Mouse (Mus musculus) v-Abl transformed pro-B cells (cell line): ENCODE data around the gene Col2a1.

ENCODE experiments used
- in situ Hi-C, 2 experiments: fragments of 400-800 bp; cut with MboI; formaldehyde crosslinking; loops; one replicate each; pipeline ENCODE4 v1.15.1; 2025; ENCODE audit not compliant: unreplicated experiment in 2 of 2

Gene Col2a1

GRCm38 (mm10) chr15:97941306-97941705 is 63.2 kb downstream of the Col2a1 start:
- in situ Hi-C loops: loop anchor here (5.0 to 10.0 kb wide), 3 partner anchors 34 to 77 kb away; no protein-coding TSS in a partner anchor

DNA sequence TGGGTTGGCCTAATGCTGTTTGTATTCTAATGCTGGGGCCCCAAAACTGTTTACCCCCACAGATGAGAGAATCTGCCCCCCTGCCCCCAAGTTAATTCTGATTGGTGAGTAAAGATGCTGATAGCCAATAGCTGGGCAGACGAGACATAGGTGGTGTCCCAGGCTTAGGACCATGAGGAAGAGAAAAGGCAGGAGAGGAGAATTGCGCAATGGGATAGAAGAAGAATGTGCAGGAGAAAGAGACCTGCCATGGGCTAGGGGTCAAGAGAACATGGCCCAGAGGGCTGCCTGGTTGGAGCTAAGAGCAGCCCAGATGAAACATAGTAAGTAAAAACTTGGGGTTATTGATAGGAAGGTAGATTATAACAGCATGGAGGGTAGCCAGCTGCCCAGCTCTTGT is 64.4 kb downstream of the Col2a1 start:
- in situ Hi-C loops: loop anchor here (5.0 to 10.0 kb wide), 3 partner anchors 33 to 75 kb away; no protein-coding TSS in a partner anchor

DNA sequence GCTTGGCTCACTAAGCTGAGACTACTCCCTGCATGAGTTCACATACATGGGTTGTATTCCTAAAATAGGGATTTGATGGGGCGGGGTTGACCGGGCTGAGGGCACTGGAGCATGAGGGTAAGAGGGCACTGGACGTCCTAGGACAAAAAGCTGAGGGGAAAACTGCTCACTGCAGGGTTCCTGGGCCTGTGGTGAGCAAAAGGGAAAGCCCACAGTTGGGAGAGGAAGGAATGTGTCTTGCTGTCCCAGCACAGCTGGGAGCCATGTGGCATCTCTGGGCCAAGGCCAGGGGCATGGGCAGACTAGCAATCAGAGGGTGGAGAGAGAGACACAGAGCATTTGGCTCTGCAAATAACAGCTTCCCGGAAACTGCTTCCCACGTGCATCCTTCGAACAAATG is 65.9 kb downstream of the Col2a1 start:
- in situ Hi-C loops: no loop called here

GRCm38 (mm10) chr15:97932441-97932840 is 72.1 kb downstream of the Col2a1 start:
- in situ Hi-C loops: no loop called here

GRCm38 (mm10) chr15:97929259-97929824 is 75.2 kb downstream of the Col2a1 start:
- in situ Hi-C loops: no loop called here

GRCm38 (mm10) chr15:97927821-97928220 is 76.7 kb downstream of the Col2a1 start:
- in situ Hi-C loops: no loop called here

GRCm38 (mm10) chr15:97927018-97927417 is 77.5 kb downstream of the Col2a1 start:
- in situ Hi-C loops: no loop called here
